Mouse (Mus musculus) cerebellum, postnatal 10 days (tissue): Measurements from ENCODE around the gene Smim8.

Experiments used
- DNase-seq, 2 experiments: peaks; one replicate each; pipeline ENCODE4 v3.0.0; 2021; ENCODE audit warnings: mixed read lengths in 2 of 2

Smim8 gene

GRCm38 (mm10) chr4:34719421-34719820 lies 58.8 kb downstream of the Smim8 start:
- no peak for DNase-seq
